Mouse (Mus musculus) MEL (cell line): Measurements from ENCODE around the gene Dqx1. TPM values are rescaled to one million over a fixed set of nuclear protein-coding genes. Genes with fewer than 3 reads are reported as not detected.

Experiments
- DNase-seq: peaks from one replicate; pipeline ENCODE4 v3.0.0; 2011; ENCODE audit warnings: low read depth, low spot score
- H3K27ac ChIP-seq: 2 replicates; pipeline ENCODE4 v1.5.1; 2012; ENCODE audit warnings: low read depth, mild to moderate bottlenecking, control low read depth, low read length, moderate library complexity; ENCODE audit not compliant: control insufficient read depth
- H3K27me3 ChIP-seq, 2 experiments: fragments of 150-350 bp in 1 of 2; sonication (generic) in 1 of 2; 2 replicates each; pipeline ENCODE4 v1.6.1; 2012; ENCODE audit warnings: low read length in 2 of 2, mild to moderate bottlenecking in 2 of 2, improper control_type of control experiment in 1 of 2, moderate library complexity in 1 of 2; ENCODE audit not compliant: insufficient read depth in 2 of 2, control insufficient read depth in 1 of 2
- H3K36me3 ChIP-seq, 2 experiments: 2 replicates each; pipeline ENCODE4 v1.6.1; 2012 to 2014; ENCODE audit warnings: low read length in 2 of 2, improper control_type of control experiment in 1 of 2, inconsistent platforms in 1 of 2, mild to moderate bottlenecking in 1 of 2; ENCODE audit not compliant: insufficient read depth in 2 of 2, control insufficient read depth in 1 of 2
- H3K4me1 ChIP-seq, 2 experiments: fragments of 150-350 bp in 1 of 2; sonication (generic) in 1 of 2; 2 replicates each; pipeline ENCODE4 v1.6.1; 2012; ENCODE audit warnings: low read length in 2 of 2, improper control_type of control experiment in 1 of 2, mild to moderate bottlenecking in 1 of 2; ENCODE audit not compliant: insufficient read depth in 2 of 2, control insufficient read depth in 1 of 2
- H3K4me3 ChIP-seq, 2 experiments: fragments of 150-350 bp in 1 of 2; sonication (generic) in 1 of 2; 2 replicates each; pipeline ENCODE4 v1.5.1; 2012; ENCODE audit warnings: low read depth in 2 of 2, low read length in 2 of 2, mild to moderate bottlenecking in 2 of 2, moderate library complexity in 2 of 2, control low read depth in 1 of 2, improper control_type of control experiment in 1 of 2; ENCODE audit not compliant: control insufficient read depth in 1 of 2, insufficient read depth in 1 of 2
- H3K79me2 ChIP-seq: 2 replicates; pipeline ENCODE4 v1.6.1; 2012; ENCODE audit warnings: mild to moderate bottlenecking, low read length, moderate library complexity; ENCODE audit not compliant: control insufficient read depth, poor library complexity, insufficient read depth
- H3K9ac ChIP-seq: 2 replicates; pipeline ENCODE4 v1.6.1; 2012; ENCODE audit warnings: low read depth, mild to moderate bottlenecking, control low read depth, low read length, moderate library complexity; ENCODE audit not compliant: control insufficient read depth, poor library complexity, severe bottlenecking
- H3K9me3 ChIP-seq: fragments of 150-350 bp; sonication (generic); replicated peaks from 2 replicates; pipeline ENCODE4 v1.6.1; 2012; ENCODE audit warnings: mild to moderate bottlenecking, low read length, improper control_type of control experiment, moderate library complexity; ENCODE audit not compliant: insufficient read depth
- BHLHE40 ChIP-seq: IDR thresholded peaks from 2 replicates; pipeline ENCODE4 v1.6.1; 2012; ENCODE audit warnings: low read depth, mild to moderate bottlenecking, inconsistent platforms, low read length, improper control_type of control experiment, borderline replicate concordance
- CHD1 ChIP-seq: IDR thresholded peaks from 2 replicates; pipeline ENCODE4 v1.6.1; 2012; ENCODE audit warnings: low read depth, mild to moderate bottlenecking, inconsistent platforms, low read length, improper control_type of control experiment
- CHD2 ChIP-seq: IDR thresholded peaks from 2 replicates; pipeline ENCODE4 v1.6.1; 2011; ENCODE audit warnings: low read length, improper control_type of control experiment
- E2F4 ChIP-seq: IDR thresholded peaks from 2 replicates; pipeline ENCODE4 v1.6.1; 2011; ENCODE audit warnings: low read depth, low read length, improper control_type of control experiment, borderline replicate concordance
- EP300 ChIP-seq, 2 experiments: IDR thresholded peaks; 2 replicates each; pipeline ENCODE4 v1.6.1; 2011; ENCODE audit warnings: improper control_type of control experiment in 2 of 2, low read length in 2 of 2, low read depth in 1 of 2, mild to moderate bottlenecking in 1 of 2
- ETS1 ChIP-seq: IDR thresholded peaks from 2 replicates; pipeline ENCODE4 v1.6.1; 2012; ENCODE audit warnings: low read depth, mild to moderate bottlenecking, inconsistent platforms, low read length, improper control_type of control experiment, moderate library complexity
- GABPA ChIP-seq: IDR thresholded peaks from 2 replicates; pipeline ENCODE4 v1.6.1; 2012; ENCODE audit warnings: low read depth, mild to moderate bottlenecking, inconsistent platforms, low read length, improper control_type of control experiment, moderate library complexity
- GATA1 ChIP-seq: IDR thresholded peaks from 2 replicates; pipeline ENCODE4 v1.6.1; 2011; ENCODE audit warnings: low read depth, low read length, improper control_type of control experiment
- JUND ChIP-seq: IDR thresholded peaks from 2 replicates; pipeline ENCODE4 v1.6.1; 2011; ENCODE audit warnings: low read depth, mild to moderate bottlenecking, improper control_type of control experiment, low read length
- KAT2A ChIP-seq: conservative IDR thresholded peaks from 2 replicates; pipeline ENCODE4 v1.6.1; 2012; ENCODE audit warnings: low read depth, low read length, improper control_type of control experiment, inconsistent platforms
- MAFK ChIP-seq: IDR thresholded peaks from 2 replicates; pipeline ENCODE4 v1.6.1; 2011; ENCODE audit warnings: low read depth, mild to moderate bottlenecking, low read length, improper control_type of control experiment, borderline replicate concordance
- MAX ChIP-seq: IDR thresholded peaks from 2 replicates; pipeline ENCODE4 v1.6.1; 2011; ENCODE audit warnings: low read length, improper control_type of control experiment
- MAZ ChIP-seq: IDR thresholded peaks from 2 replicates; pipeline ENCODE4 v1.6.1; 2012; ENCODE audit warnings: low read depth, mild to moderate bottlenecking, inconsistent platforms, low read length, improper control_type of control experiment
- MEF2A ChIP-seq: IDR thresholded peaks from 2 replicates; pipeline ENCODE4 v1.6.1; 2014; ENCODE audit warnings: low read depth, mild to moderate bottlenecking, inconsistent platforms, low read length, improper control_type of control experiment; ENCODE audit not compliant: poor library complexity, insufficient replicate concordance, severe bottlenecking; ENCODE audit errors: extremely low read depth
- MXI1 ChIP-seq: IDR thresholded peaks from 2 replicates; pipeline ENCODE4 v1.6.1; 2011; ENCODE audit warnings: mild to moderate bottlenecking, low read depth, low read length, improper control_type of control experiment
- MYB ChIP-seq: IDR thresholded peaks from 2 replicates; pipeline ENCODE4 v1.6.1; 2011; ENCODE audit warnings: mild to moderate bottlenecking, low read depth, low read length, improper control_type of control experiment
- NRF1 ChIP-seq: IDR thresholded peaks from 2 replicates; pipeline ENCODE4 v1.6.1; 2014; ENCODE audit warnings: low read depth, mild to moderate bottlenecking, inconsistent platforms, low read length, improper control_type of control experiment, moderate library complexity; ENCODE audit not compliant: poor library complexity, insufficient read depth, severe bottlenecking
- POLR2AphosphoS5 ChIP-seq: IDR thresholded peaks from 2 replicates; pipeline ENCODE4 v1.6.1; 2012; ENCODE audit warnings: low read depth, borderline replicate concordance, mild to moderate bottlenecking, inconsistent platforms, low read length, moderate library complexity, mixed read lengths
- RAD21 ChIP-seq: IDR thresholded peaks from 2 replicates; pipeline ENCODE4 v1.6.1; 2011; ENCODE audit warnings: mild to moderate bottlenecking, low read depth, low read length, improper control_type of control experiment
- RCOR1 ChIP-seq: IDR thresholded peaks from 2 replicates; pipeline ENCODE4 v1.6.1; 2012; ENCODE audit warnings: low read depth, mild to moderate bottlenecking, inconsistent platforms, low read length, improper control_type of control experiment
- SIN3A ChIP-seq: IDR thresholded peaks from 2 replicates; pipeline ENCODE4 v1.6.1; 2012; ENCODE audit warnings: low read length, improper control_type of control experiment, inconsistent platforms
- SMC3 ChIP-seq: IDR thresholded peaks from 2 replicates; pipeline ENCODE4 v1.6.1; 2011; ENCODE audit warnings: low read depth, low read length, improper control_type of control experiment
- TBP ChIP-seq: IDR thresholded peaks from 2 replicates; pipeline ENCODE4 v1.8.0; 2011; ENCODE audit warnings: low read depth, low read length, improper control_type of control experiment
- TCF12 ChIP-seq: IDR thresholded peaks from 2 replicates; pipeline ENCODE4 v1.6.1; 2014; ENCODE audit warnings: low read depth, mild to moderate bottlenecking, inconsistent platforms, low read length, improper control_type of control experiment, moderate library complexity
- USF1 ChIP-seq: IDR thresholded peaks from 2 replicates; pipeline ENCODE4 v1.6.1; 2014; ENCODE audit warnings: low read depth, mild to moderate bottlenecking, inconsistent platforms, low read length, improper control_type of control experiment, moderate library complexity
- USF2 ChIP-seq, 2 experiments: IDR thresholded peaks; 2 replicates each; pipeline ENCODE4 v1.6.1; 2011 to 2012; ENCODE audit warnings: improper control_type of control experiment in 2 of 2, low read length in 2 of 2, borderline replicate concordance in 1 of 2, inconsistent platforms in 1 of 2, low read depth in 1 of 2, mild to moderate bottlenecking in 1 of 2; ENCODE audit not compliant: insufficient read depth in 1 of 2
- ZC3H11A ChIP-seq: IDR thresholded peaks from 2 replicates; pipeline ENCODE4 v1.6.1; 2012; ENCODE audit warnings: low read depth, mild to moderate bottlenecking, inconsistent platforms, low read length, improper control_type of control experiment
- ZMIZ1 ChIP-seq: IDR thresholded peaks from 2 replicates; pipeline ENCODE4 v1.6.1; 2012; ENCODE audit warnings: low read depth, mild to moderate bottlenecking, inconsistent platforms, low read length, improper control_type of control experiment, moderate library complexity
- ZNF384 ChIP-seq: IDR thresholded peaks from 2 replicates; pipeline ENCODE4 v1.6.1; 2012; ENCODE audit warnings: low read depth, mild to moderate bottlenecking, inconsistent platforms, low read length, improper control_type of control experiment
- polyA plus RNA-seq, 2 experiments: library from polyadenylated mRNA; stranded (reverse) in 1 of 2; unstranded in 1 of 2; fragments of >175 nt in 1 of 2; fragments of >200 nt in 1 of 2; gene quantifications; 2 replicates each; pipeline versions ENCODE4 v1.2.1 to v1.2.4; 2012; ENCODE audit warnings: low replicate concordance in 2 of 2, low read depth in 1 of 2; ENCODE audit not compliant: insufficient read length in 2 of 2, insufficient read depth in 1 of 2, missing spikeins in 1 of 2
- total RNA-seq: library from RNA; depleted of rRNA; stranded (reverse); fragments of 300-350 nt; gene quantifications from 2 replicates; pipeline ENCODE4 v1.2.3, GENCODE M21; 2012

Gene Dqx1
- total and polyA plus RNA-seq, 3 experiments = 1.3 to 3.4 TPM; not detected in 1

DNA sequence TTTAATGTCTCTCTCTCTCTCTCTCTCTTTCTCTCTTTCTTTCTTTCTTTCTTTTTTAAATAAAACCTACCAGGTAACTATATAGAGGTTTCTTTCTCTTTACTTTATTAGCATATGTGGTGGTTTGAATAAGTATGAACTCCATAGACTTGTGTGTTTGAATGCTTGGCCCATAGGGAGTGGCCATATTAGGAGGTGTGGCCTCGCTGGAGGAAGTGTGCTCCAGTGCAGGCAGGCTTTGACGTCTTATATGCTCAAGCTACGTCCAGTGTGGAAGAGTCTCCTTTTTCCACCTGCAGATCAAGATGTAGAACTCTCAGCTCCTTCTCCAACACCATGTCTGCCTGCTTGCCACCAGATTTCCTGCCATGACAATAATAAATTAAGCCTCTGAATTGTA is 38.6 kb upstream of the Dqx1 start:
- H3K9ac ChIP-seq = no peak overlapping the region
- no peaks in the 10 kb centered on the region for H3K79me2 ChIP-seq
- no peaks in the 10 kb centered on the region for H3K9me3 ChIP-seq
- no peaks in the 10 kb centered on the region for H3K27me3 ChIP-seq
- peaks cover 29 to 42% of the 10 kb centered on the region in 2 experiments for H3K4me1 ChIP-seq
- TF ChIP-seq MAZ (no peak), RCOR1 (no peak), MEF2A (no peak), NRF1 (no peak), EP300 (IDR thresholded peaks at IDR 0.05; ENCODE audit: low read depth in 1 of 2, low read length in 2 of 2) (no peak), USF2 (IDR thresholded peaks at IDR 0.05; ENCODE audit: borderline replicate concordance in 1 of 2, insufficient read depth in 1 of 2, low read depth in 1 of 2, low read length in 2 of 2) (no peak), E2F4 (no peak), MYB (no peak), USF1 (no peak), BHLHE40 (no peak), SIN3A (no peak), JUND (no peak), GABPA (no peak), ZC3H11A (no peak), GATA1 (no peak), ETS1 (no peak), TBP (no peak), MAX (no peak), ZMIZ1 (no peak)
- TF ChIP-seq, all 39 proteins: peak for 0
- peaks cover 0 to 48% of the 10 kb centered on the region in 2 experiments; a peak in 2 of 4 replicates for H3K36me3 ChIP-seq
- H3K4me3 ChIP-seq = no peak overlapping the region
- no peak for DNase-seq
- H3K27ac ChIP-seq = no peak overlapping the region

GRCm38 (mm10) chr6:83020121-83020520 is 37.5 kb upstream of the Dqx1 start:
- H3K27me3 ChIP-seq = no peaks in the 10 kb centered on the region
- no peak overlapping the region for H3K4me3 ChIP-seq
- no peak for DNase-seq
- peaks cover 0 to 40% of the 10 kb centered on the region in 2 experiments; a peak in 2 of 4 replicates for H3K36me3 ChIP-seq
- peaks cover 23 to 37% of the 10 kb centered on the region in 2 experiments for H3K4me1 ChIP-seq
- no peak overlapping the region for H3K9ac ChIP-seq
- no peak overlapping the region for H3K27ac ChIP-seq
- H3K9me3 ChIP-seq = no peaks in the 10 kb centered on the region
- H3K79me2 ChIP-seq = no peaks in the 10 kb centered on the region
- TF ChIP-seq EP300 (IDR thresholded peaks at IDR 0.05; ENCODE audit: low read depth in 1 of 2, low read length in 2 of 2) (peak in 1 of 2 experiments; percentile 52; a peak in 2 of 4 replicates), ZNF384 (no peak), RCOR1 (no peak), TCF12 (0 out of 2 replicates have a peak, but pooled peaks have one; percentile 35), SMC3 (no peak), KAT2A (no peak), BHLHE40 (no peak), MAFK (no peak), USF2 (IDR thresholded peaks at IDR 0.05; ENCODE audit: borderline replicate concordance in 1 of 2, insufficient read depth in 1 of 2, low read depth in 1 of 2, low read length in 2 of 2) (no peak), POLR2AphosphoS5 (no peak), GABPA (no peak), MEF2A (no peak), GATA1 (0 out of 2 replicates have a peak, but pooled peaks have one; percentile 19), RAD21 (no peak), ZMIZ1 (no peak), CHD1 (no peak), JUND (no peak), MYB (no peak), MXI1 (no peak), E2F4 (no peak), CHD2 (no peak), TBP (no peak)
